Mouse (Mus musculus) heart, postnatal 0 days (tissue): ENCODE measurements at regions not wholly inside any gene's neighbourhood (a gene's known extent, or its start where the extent isn't known, plus 50 kb on each side); places are given as distances from the start of the nearest gene placed in this dataset.

Source experiments
- CTCF ChIP-seq: IDR thresholded peaks from 2 replicates; pipeline ENCODE4 v1.5.1; 2016; ENCODE audit warnings: antibody characterized with exemption, control low read depth, low read depth
- EP300 ChIP-seq: IDR thresholded peaks from 2 replicates; pipeline ENCODE4 v1.6.1; 2016; ENCODE audit warnings: antibody characterized with exemption, low read depth

DNA sequence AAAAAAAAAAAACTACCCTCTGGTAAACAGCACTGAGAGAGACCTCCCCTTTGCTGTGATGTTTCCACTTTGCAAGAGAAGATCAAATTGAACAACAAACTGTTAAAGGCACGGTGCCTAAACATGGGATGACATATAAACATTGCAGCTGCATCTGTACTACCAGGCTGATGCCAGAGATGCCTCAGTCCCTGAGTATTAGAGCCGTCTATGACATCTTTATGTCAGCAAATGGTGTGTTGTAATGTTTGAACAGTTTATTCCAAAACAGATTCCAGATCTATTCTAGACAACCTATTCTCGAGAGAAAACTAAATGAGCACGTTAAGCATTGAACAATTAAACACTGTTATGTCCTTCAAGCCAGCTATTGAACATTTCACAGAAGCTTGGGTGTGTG lies 381.8 kb upstream of the Npvf start:
- no peak for TF ChIP-seq CTCF
- no peak for TF ChIP-seq EP300
